Mouse (Mus musculus): ENCODE results near the gene Srm.

DNA sequence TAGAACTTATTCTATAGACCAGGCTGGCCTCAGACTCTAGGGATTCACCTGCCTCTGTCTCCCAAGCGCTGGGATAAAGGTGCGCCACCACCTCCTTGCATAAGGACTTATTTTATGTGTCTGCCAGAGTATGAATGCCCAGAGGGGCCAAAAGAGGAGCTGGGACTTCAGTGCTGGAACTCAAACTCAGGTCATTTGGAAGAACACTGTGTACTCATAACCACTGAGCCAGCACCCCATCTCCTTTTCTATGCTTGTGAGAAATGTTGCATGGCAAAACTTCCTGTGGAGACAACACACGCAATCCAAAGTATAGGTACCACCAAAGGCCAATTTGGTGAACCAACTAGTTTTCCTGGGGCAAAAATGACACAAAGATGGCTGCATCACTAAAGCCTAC, 5.4 kb downstream of the Srm start:
- TF ChIP-seq POLR2A (IDR thresholded peaks at IDR 0.05; ENCODE audit: borderline replicate concordance, extremely low read depth, low read depth, low read length) (no peak), CTCF (IDR thresholded peaks at IDR 0.05; ENCODE audit: insufficient read depth, low read length) (no peak)
